Mouse (Mus musculus): ENCODE measurements around the gene Iqgap2. TPM values are rescaled to one million over a fixed set of nuclear protein-coding genes. Genes with fewer than 3 reads are reported as not detected.
A peak's percentile ranks its signal among the peaks of the same experiment; 100 is the strongest.

The Iqgap2 gene
- total and polyA plus RNA-seq, 3 experiments = 9.0 to 186 (median 107) TPM

- no peak for DNase-seq
These were observed 4.3 kb downstream of the Iqgap2 start for GRCm38 (mm10) chr13:95887375-95887774.

DNA sequence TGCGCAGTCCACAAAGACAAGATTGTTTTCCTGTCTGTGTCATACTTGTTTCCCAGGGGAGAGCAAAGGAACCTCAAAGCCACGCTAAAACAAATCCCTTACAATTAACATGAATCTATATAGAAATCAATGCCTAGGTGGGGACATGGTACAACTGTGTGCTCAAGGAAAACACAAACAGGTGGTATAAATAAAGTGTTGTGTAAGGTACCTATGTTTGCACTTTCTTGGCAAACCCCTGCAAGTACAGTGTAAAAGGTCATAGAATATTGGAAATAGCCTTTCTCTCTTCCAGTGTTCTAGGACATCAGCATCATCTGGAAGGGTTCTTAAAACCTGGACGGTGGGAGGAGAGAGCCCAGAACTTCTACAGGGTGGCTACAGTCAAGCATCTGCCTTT lies 7.3 kb downstream of the Iqgap2 start:
- no peak for DNase-seq

DNA sequence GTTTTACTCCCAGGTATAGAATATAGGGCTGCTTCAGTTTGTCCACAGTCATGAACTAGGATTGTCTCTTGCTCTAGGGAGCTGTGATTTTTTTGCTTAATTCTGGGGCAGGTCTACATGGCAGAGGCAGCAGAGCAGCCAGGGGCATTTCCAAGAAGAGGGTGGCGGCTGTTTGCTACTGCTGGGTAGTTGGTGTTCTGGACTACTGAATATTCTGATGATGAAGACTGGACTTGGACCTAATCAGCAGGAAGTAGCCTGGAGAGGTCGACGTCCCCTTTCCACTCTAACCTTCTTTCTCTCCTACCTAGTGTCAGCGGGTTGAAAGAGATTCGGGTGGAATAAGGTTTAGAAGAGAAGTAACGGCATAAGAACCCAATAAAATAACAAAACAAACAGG lies 9.7 kb downstream of the Iqgap2 start:
- DNase-seq = no peak

GRCm38 (mm10) chr13:95881427-95881826 lies 10.3 kb downstream of the Iqgap2 start:
- DNase-seq = no peak

DNA sequence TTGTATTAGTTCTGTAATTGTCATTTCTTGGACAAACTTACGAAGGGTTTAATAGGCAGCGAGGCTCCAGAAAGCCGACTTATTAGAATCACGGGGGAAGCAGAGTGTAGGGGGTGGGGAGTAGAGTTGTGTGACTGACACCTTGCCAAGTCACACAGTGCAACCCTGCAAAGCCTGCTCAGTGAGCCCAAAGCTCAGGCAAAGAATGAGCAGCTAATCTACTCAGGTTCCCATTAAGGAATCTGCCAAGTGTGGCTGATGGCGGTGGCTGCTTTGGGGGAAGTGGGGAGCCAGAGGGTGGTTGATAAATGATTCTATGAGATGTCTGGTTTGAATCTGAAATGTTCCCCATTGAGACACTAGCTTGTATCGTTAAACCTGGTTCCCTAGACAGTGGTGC lies 11.1 kb downstream of the Iqgap2 start:
- DNase-seq = no peak

DNA sequence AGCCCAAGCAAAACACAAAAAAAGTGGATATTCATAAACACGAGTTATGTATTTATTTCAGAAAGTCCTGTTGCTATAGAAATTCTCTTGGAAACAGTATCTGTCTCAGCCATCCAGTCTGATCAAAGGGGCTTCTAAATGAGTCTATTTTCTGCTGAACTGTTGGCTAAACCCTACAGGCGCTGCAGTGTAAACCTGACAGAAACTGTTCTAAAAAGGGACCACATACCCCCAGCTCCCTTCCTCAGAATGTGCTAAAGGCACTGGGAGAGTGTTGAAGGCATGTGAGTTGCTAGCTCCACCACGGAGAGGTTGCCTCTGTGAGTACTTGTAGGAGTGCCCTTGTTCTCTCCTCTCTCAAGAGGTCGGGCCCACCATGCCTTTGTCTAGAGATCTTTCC lies 19.7 kb downstream of the Iqgap2 start:
- DNase-seq = no peak

GRCm38 (mm10) chr13:95870626-95871025 lies 21.1 kb downstream of the Iqgap2 start:
- DNase-seq = no peak

DNA sequence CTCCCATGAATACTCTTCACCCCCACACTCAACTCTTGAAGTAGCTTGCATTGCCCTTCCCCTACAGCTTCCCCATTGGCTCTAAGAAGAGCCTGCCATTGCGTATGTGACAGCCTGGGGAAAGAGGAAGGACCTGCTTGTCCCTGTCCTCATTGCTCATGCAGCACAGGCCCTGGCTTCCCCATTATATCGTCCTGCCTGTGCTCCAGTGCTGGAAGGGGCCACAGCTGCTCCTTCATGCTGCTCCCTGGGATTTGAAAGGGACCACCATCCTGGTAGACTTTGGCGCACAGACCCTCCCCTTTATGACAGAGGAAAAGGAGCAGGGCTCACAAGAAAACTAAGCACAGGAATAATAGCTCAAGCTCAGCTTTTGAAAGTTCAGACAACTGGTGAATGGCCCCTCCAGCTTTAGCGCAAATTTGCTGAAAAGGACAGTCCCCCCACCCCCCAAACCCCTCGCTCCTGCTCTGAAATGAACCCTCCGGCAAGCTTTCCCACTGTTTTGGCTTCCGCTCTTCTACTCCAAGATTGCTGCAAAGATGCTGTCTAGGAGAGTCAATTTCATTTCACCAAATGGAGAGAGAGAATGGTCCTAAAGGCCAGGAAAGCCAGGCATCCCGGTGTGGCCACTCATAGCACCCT lies 22.7 kb downstream of the Iqgap2 start:
- DNase-seq = no peak

DNA sequence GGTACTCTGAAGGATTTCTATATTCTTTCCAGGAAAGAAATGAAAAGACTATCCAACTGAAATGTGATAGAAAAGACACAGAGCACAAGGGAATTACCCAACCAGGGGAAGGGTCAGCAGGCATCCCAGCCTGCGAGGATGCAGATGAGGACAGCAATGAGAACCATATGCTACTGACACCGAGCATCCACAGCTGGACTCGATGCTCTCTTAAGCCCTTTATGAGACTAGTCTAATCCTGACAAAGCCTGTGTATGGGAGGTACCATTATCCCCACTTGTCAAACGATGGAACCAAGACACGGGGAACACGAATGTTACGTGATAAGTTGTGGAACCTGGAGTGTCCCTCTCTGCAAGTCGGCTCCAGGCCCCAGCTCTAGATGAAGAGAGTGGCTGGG lies 29.5 kb downstream of the Iqgap2 start:
- DNase-seq = no peak

- DNase-seq = peak; percentile 42
These were observed 32.5 kb downstream of the Iqgap2 start for GRCm38 (mm10) chr13:95859271-95859670.

- no peak for DNase-seq
These were observed 32.9 kb downstream of the Iqgap2 start for GRCm38 (mm10) chr13:95858866-95859265.

DNA sequence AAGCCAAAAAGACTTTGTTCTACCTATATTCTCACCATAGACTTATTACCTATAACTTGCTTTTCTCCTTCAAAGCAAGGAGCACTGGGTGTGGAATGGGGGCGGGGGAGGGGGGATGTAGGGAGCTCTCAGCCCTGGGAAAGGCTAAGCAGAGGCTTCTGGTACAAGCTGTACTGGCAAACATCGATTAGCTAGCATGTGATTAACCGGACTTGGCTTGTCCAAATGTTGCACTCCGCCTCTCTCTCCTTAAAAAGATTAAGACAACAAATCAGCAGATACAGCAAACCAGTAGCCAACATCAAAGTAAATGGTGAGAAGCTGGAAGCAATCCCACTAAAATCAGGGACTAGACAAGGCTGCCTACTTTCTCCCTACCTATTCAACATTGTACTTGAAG lies 36.2 kb downstream of the Iqgap2 start:
- DNase-seq = no peak

GRCm38 (mm10) chr13:95851611-95852010 lies 40.1 kb downstream of the Iqgap2 start:
- DNase-seq = peak; percentile 62

DNA sequence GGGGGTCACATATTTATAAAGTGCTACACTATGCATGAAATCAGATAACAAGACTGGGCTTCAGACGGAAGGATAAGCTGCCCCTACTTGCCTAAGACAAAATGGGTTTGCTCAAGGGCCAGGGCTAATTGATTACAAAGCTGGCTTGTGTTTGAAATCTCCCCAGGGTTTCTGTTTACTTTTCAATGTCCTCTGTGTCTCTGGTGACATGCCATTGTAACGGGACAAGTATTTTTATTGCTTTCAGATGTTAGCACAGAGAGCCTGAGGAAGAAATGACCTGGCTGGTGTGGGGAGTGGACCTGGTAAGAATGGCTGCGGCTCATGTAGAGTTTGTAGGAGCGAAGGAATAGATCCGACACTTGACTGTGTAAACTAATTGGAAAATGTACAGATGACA lies 41.3 kb downstream of the Iqgap2 start:
- DNase-seq = no peak

DNA sequence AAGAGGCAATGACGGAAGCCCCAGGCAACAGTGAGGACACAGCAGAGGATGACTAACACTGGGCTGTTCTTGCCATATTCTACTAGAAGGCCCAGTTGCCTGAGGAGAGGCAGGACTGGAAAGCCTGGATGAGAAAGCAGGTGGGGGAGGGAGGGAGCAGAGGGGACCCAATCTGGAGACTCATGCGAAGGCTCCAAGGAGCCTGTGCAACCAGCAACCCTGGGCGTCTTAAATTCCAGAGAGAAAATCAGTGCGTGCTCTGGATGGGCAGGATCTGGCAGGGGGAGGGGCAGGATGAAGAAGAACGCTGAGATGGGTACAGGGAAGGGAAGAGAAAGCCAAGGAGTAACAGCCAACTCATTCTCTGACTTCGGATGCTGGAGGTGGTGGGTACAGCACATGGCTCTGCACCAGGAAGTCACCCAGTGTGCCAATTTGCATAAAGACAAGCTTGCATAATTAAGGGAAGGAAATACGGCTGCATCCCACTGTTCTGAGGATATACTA lies 42.2 kb downstream of the Iqgap2 start:
- DNase-seq = peak; percentile 78

DNA sequence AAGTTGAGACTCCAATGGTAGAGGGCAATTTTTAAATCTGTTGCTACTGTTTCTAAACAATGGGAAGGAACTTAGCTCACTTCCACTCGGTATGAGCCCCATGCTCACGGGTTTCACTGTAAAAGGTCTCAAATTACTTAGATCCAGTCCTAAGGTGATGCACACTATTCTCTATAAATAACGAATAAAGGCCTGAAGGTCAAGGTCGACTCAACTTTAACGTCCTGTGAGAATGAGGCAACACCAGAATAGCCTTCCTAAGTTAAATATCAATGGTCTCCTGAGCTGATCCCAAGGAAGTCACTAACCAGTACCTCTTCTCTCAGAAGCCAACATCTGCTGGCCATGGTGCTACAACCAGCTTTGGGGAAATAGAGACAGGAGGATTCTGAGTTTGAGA lies 45.4 kb downstream of the Iqgap2 start:
- DNase-seq = no peak

DNA sequence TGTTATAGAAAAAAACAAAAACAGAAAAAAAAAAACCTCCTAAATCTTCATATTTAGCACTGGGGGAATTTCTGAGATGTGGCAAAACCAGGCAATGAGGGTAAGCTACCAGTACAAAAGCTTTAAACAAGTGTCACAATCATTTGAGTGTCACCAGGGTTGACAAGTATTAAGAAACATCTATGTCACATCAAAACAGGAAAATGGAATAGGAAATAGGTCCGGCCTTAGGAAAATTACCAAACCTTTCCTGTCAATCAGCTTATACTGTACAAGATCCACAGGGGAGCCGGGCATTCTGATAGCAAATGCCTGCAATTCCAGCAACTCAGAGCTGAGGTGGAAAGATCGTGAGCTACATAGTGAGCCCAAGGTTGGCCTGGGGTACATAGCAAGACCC lies 46.8 kb downstream of the Iqgap2 start:
- no peak for DNase-seq

GRCm38 (mm10) chr13:95843411-95844026 lies 48.2 kb downstream of the Iqgap2 start:
- DNase-seq = peak; percentile 87

DNA sequence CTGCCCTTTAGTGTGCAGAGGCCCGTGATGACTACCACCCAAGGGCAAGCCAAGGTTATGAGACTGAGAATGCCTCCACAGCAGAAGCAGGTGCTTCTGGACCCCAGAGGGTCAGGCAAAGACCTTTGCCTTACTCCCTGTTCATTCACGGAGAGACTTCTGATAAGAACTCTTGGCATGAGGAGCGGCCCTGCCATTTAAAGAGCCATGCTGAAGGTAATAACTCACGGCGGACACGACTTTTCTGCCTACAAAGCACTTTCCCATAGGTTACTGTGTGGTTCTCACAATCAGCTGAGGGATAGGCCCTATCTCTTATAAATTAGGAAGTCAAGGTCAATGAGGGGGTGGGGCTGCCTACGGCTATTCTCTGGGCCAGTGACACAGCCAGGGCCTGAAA lies 48.9 kb downstream of the Iqgap2 start:
- DNase-seq = peak; percentile 67

- DNase-seq = no peak
These were observed 49.8 kb downstream of the Iqgap2 start for GRCm38 (mm10) chr13:95841946-95842345.

- DNase-seq = no peak
These were observed 54.8 kb downstream of the Iqgap2 start for GRCm38 (mm10) chr13:95836944-95837343.

- no peak for DNase-seq
These were observed 58.2 kb downstream of the Iqgap2 start for GRCm38 (mm10) chr13:95833473-95833872.

DNA sequence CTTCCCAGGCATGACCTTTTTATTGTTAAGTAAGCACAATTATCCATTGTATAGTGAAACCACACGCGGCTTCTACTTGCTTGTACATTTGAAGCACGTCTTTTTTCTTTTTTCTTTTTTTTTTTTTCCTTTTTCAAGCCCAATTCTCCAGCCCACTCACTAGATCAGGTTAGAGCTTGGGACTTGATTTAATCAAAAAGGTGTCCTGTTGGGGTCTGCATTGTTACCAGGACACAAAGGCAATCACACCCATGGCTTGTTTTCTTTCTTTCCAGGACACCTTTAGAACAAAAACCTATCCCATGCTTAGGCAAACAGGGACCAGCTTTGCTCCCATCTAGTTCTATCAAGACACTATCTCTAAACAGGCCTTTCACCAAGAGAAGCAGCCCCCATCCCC lies 59.0 kb downstream of the Iqgap2 start:
- no peak for DNase-seq

- DNase-seq = peak; percentile 74
These were observed 60.0 kb downstream of the Iqgap2 start for GRCm38 (mm10) chr13:95831760-95832159.
